Mouse (Mus musculus) thymus, postnatal 0 days (tissue): Measurements from ENCODE around the gene Cacnb1. TPM values are rescaled to one million over a fixed set of nuclear protein-coding genes. Genes with fewer than 3 reads are reported as not detected.

ENCODE experiments used
- DNase-seq: peaks from one replicate; pipeline ENCODE4 v3.0.0-alpha.2; 2015; ENCODE audit warnings: low spot score
- polyA plus RNA-seq: library from polyadenylated mRNA; unstranded; fragments of >200 nt; fragmentation: Nextera tagmentation; extraction: Ambion mirVana; gene quantifications from 2 replicates; pipeline ENCODE4 v1.2.1, GENCODE M21; 2015

The Cacnb1 gene
- polyA plus RNA-seq, 1 experiment from 2014 or later, result 5.0 TPM

GRCm38 (mm10) chr11:98040975-98041374 lies 18.1 kb upstream of the Cacnb1 start:
- DNase-seq, result no peak

GRCm38 (mm10) chr11:98037871-98038270 lies 15.0 kb upstream of the Cacnb1 start:
- no peak for DNase-seq

- DNase-seq, result no peak
These were observed 13.1 kb upstream of the Cacnb1 start for GRCm38 (mm10) chr11:98035977-98036377.

GRCm38 (mm10) chr11:98034840-98035239 lies 12.0 kb upstream of the Cacnb1 start:
- DNase-seq, result no peak

GRCm38 (mm10) chr11:98034061-98034460 lies 11.2 kb upstream of the Cacnb1 start:
- DNase-seq, result no peak

- peak; percentile 80 for DNase-seq
These were observed 8.6 kb upstream of the Cacnb1 start for GRCm38 (mm10) chr11:98031443-98031770.

- peak; percentile 43 for DNase-seq
These were observed 8.0 kb upstream of the Cacnb1 start for GRCm38 (mm10) chr11:98030701-98031442.

- no peak for DNase-seq
These were observed 5.0 kb upstream of the Cacnb1 start for GRCm38 (mm10) chr11:98027785-98028184.

- DNase-seq, result no peak
These were observed 4.5 kb upstream of the Cacnb1 start for GRCm38 (mm10) chr11:98027297-98027688.

GRCm38 (mm10) chr11:98026570-98027296 lies 3.9 kb upstream of the Cacnb1 start, which contains the start of gene Rpl19:
TSS of gene Rpl19 (plus strand) at chr11:98026710.
- peak; percentile 92 for DNase-seq

GRCm38 (mm10) chr11:98026248-98026569 lies 3.4 kb upstream of the Cacnb1 start:
- DNase-seq, result no peak

- DNase-seq, result no peak
These were observed 1.7 kb upstream of the Cacnb1 start for GRCm38 (mm10) chr11:98024516-98024915.

- no peak for DNase-seq
These were observed 630 bp downstream of the Cacnb1 start for GRCm38 (mm10) chr11:98022253-98022554.

- DNase-seq, result no peak
These were observed 1.1 kb downstream of the Cacnb1 start for GRCm38 (mm10) chr11:98021565-98022252.

- no peak for DNase-seq
These were observed 1.7 kb downstream of the Cacnb1 start for GRCm38 (mm10) chr11:98021118-98021517.

GRCm38 (mm10) chr11:98020710-98021109 lies 2.1 kb downstream of the Cacnb1 start:
- no peak for DNase-seq

GRCm38 (mm10) chr11:98019883-98020610 lies 2.8 kb downstream of the Cacnb1 start:
- no peak for DNase-seq

GRCm38 (mm10) chr11:98018858-98019641 lies 3.8 kb downstream of the Cacnb1 start:
- peak; percentile 75 for DNase-seq

GRCm38 (mm10) chr11:98018222-98018621 lies 4.6 kb downstream of the Cacnb1 start:
- DNase-seq, result no peak

GRCm38 (mm10) chr11:98016824-98017223 lies 6.0 kb downstream of the Cacnb1 start:
- DNase-seq, result no peak

GRCm38 (mm10) chr11:98016177-98016576 lies 6.7 kb downstream of the Cacnb1 start:
- DNase-seq, result no peak
